Mouse (Mus musculus) CH12.LX (cell line): Measurements from ENCODE around the gene Pced1b. TPM values are rescaled to one million over a fixed set of nuclear protein-coding genes. Genes with fewer than 3 reads are reported as not detected.
A peak's percentile ranks its signal among the peaks of the same experiment; 100 is the strongest.

Experiments
- DNase-seq: peaks from one replicate; pipeline ENCODE4 v3.0.0-alpha.2; 2013; ENCODE audit errors: extremely low read depth
- H3K27ac ChIP-seq: 2 replicates; pipeline ENCODE4 v1.5.1; 2012; ENCODE audit warnings: low read depth, mild to moderate bottlenecking, control low read depth, moderate library complexity; ENCODE audit not compliant: insufficient read depth
- H3K27me3 ChIP-seq: replicated peaks from 2 replicates; pipeline ENCODE3; 2012; ENCODE audit warnings: inconsistent platforms
- H3K36me3 ChIP-seq, 2 experiments: replicated peaks in 1 of 2; 2 replicates each; pipeline versions ENCODE3 to v1.6.1; 2012; ENCODE audit warnings: inconsistent platforms in 1 of 2, low read length in 1 of 2, mild to moderate bottlenecking in 1 of 2, mixed read lengths in 1 of 2, moderate library complexity in 1 of 2; ENCODE audit not compliant: control insufficient read depth in 1 of 2, insufficient read depth in 1 of 2
- H3K4me1 ChIP-seq, 2 experiments: 2 replicates each; pipeline ENCODE4 v1.6.1; 2012; ENCODE audit warnings: inconsistent platforms in 1 of 2, moderate library complexity in 1 of 2; ENCODE audit not compliant: insufficient read depth in 2 of 2, control insufficient read depth in 1 of 2
- H3K4me2 ChIP-seq: 2 replicates; pipeline ENCODE4 v1.6.1; 2012; ENCODE audit warnings: low read depth, mild to moderate bottlenecking, control low read depth; ENCODE audit not compliant: poor library complexity, insufficient read depth, severe bottlenecking
- H3K4me3 ChIP-seq, 3 experiments: fragments of 150-350 bp in 1 of 3; sonication (generic) in 1 of 3; replicated peaks in 1 of 3; 2 replicates each; pipeline versions ENCODE3 to v1.5.1; 2011 to 2012; ENCODE audit warnings: low read depth in 2 of 3, low read length in 2 of 3, mild to moderate bottlenecking in 2 of 3, moderate library complexity in 2 of 3, control low read depth in 1 of 3, improper control_type of control experiment in 1 of 3, inconsistent platforms in 1 of 3, mixed read lengths in 1 of 3; ENCODE audit not compliant: poor library complexity in 1 of 3
- H3K79me2 ChIP-seq: replicated peaks from 2 replicates; pipeline ENCODE4 v1.6.1; 2012; ENCODE audit warnings: mild to moderate bottlenecking, moderate library complexity; ENCODE audit not compliant: control insufficient read depth, poor library complexity, insufficient read depth, severe bottlenecking; ENCODE audit errors: extremely low read depth
- H3K9ac ChIP-seq: 2 replicates; pipeline ENCODE4 v1.6.1; 2012; ENCODE audit warnings: low read depth, mild to moderate bottlenecking, control low read depth, moderate library complexity; ENCODE audit not compliant: insufficient read depth
- H3K9me3 ChIP-seq: replicated peaks from 2 replicates; pipeline ENCODE3; 2012; ENCODE audit warnings: low read length, inconsistent platforms, mixed read lengths
- BHLHE40 ChIP-seq: IDR thresholded peaks from 2 replicates; pipeline ENCODE4 v1.6.1; 2011; ENCODE audit warnings: mild to moderate bottlenecking, low read depth, low read length, improper control_type of control experiment
- CHD1 ChIP-seq: IDR thresholded peaks from 2 replicates; pipeline ENCODE4 v1.6.1; 2012; ENCODE audit warnings: low read depth, low read length, improper control_type of control experiment, inconsistent platforms
- E2F4 ChIP-seq: IDR thresholded peaks from 2 replicates; pipeline ENCODE4 v1.6.1; 2011; ENCODE audit warnings: low read depth, low read length, improper control_type of control experiment; ENCODE audit not compliant: insufficient replicate concordance
- GABPA ChIP-seq: IDR thresholded peaks from 2 replicates; pipeline ENCODE4 v1.6.1; 2012; ENCODE audit warnings: low read depth, low read length, improper control_type of control experiment, inconsistent platforms; ENCODE audit not compliant: insufficient replicate concordance
- JUN ChIP-seq: IDR thresholded peaks from 2 replicates; pipeline ENCODE4 v1.6.1; 2011; ENCODE audit warnings: low read depth, mild to moderate bottlenecking, low read length, improper control_type of control experiment, moderate library complexity; ENCODE audit not compliant: insufficient read depth
- MYC ChIP-seq: IDR thresholded peaks from 2 replicates; pipeline ENCODE4 v1.6.1; 2011; ENCODE audit warnings: low read depth, mild to moderate bottlenecking, improper control_type of control experiment, low read length
- POLR2AphosphoS2 ChIP-seq: IDR thresholded peaks from 2 replicates; pipeline ENCODE4 v1.6.1; 2011; ENCODE audit warnings: low read depth, low read length, improper control_type of control experiment
- RCOR1 ChIP-seq: conservative IDR thresholded peaks from 2 replicates; pipeline ENCODE4 v1.6.1; 2012; ENCODE audit warnings: low read depth, mild to moderate bottlenecking, inconsistent platforms, low read length, improper control_type of control experiment
- TCF12 ChIP-seq: IDR thresholded peaks from 2 replicates; pipeline ENCODE4 v1.6.1; 2014; ENCODE audit warnings: low read depth, mild to moderate bottlenecking, inconsistent platforms, low read length, improper control_type of control experiment
- UBTF ChIP-seq: IDR thresholded peaks from 2 replicates; pipeline ENCODE4 v1.6.1; 2012; ENCODE audit warnings: low read depth, mild to moderate bottlenecking, inconsistent platforms, low read length, improper control_type of control experiment, moderate library complexity
- ZKSCAN1 ChIP-seq: IDR thresholded peaks from 2 replicates; pipeline ENCODE4 v1.6.1; 2012; ENCODE audit warnings: low read depth, inconsistent platforms, low read length, improper control_type of control experiment, borderline replicate concordance
- ZNF384 ChIP-seq: IDR thresholded peaks from 2 replicates; pipeline ENCODE4 v1.6.1; 2012; ENCODE audit warnings: low read depth, low read length, improper control_type of control experiment, inconsistent platforms
- dilution Hi-C: fragments of 300-500 bp; cut with MboI; formaldehyde crosslinking; loops from 2 replicates; pipeline ENCODE4 v1.14.3; 2020; ENCODE audit warnings: low sequenced_read_pairs; ENCODE audit not compliant: extremely low pct_unique_long_range_greater_than_20kb, extremely low pct_ligation_motif_present
- in situ Hi-C: fragments of 300-500 bp; cut with MboI; formaldehyde crosslinking; loops from 3 replicates; pipeline ENCODE4 v1.14.3; 2019; ENCODE audit warnings: low sequenced_read_pairs, low pct_ligation_motif_present, low pct_unique_long_range_greater_than_20kb, mixed read lengths
- polyA plus RNA-seq: library from polyadenylated mRNA; unstranded; fragments of >175 nt; gene quantifications from 2 replicates; pipeline ENCODE4 v1.2.1, GENCODE M21; 2012; ENCODE audit warnings: low read depth; ENCODE audit not compliant: insufficient read length
- total RNA-seq, 2 experiments: library from RNA; depleted of rRNA; stranded (reverse); fragments of 300-350 nt in 1 of 2; fragments of >200 nt in 1 of 2; gene quantifications; 2 replicates each; pipeline ENCODE4 v1.2.3; 2012 to 2014

Pced1b gene
- total and polyA plus RNA-seq, 3 experiments = 12.3 to 44.2 (median 21.1) TPM

- TF ChIP-seq RCOR1 (0 out of 2 replicates have a peak, but pooled peaks have one; percentile 87), E2F4 (no peak), ZKSCAN1 (no peak; the same call in 1 of the 2 replicates), JUN (peak; percentile 96), MYC (peak; percentile 76; the same call in 1 of the 2 replicates), UBTF (peak; percentile 60; the same call in 1 of the 2 replicates)
- TF ChIP-seq, all 38 proteins: peak for 28
These were observed 126.5 kb downstream of the Pced1b start (continued) for GRCm38 (mm10) chr15:97373203-97374084.

- DNase-seq = no peak
- Histone ChIP-seq H3K9ac (peak overlapping the region; percentile 99), H3K79me2 (peaks cover 49% of the 10 kb centered on the region), H3K4me2 (peak overlapping the region; percentile 71), H3K36me3 (peaks cover 6 to 24% of the 10 kb centered on the region in 2 experiments), H3K27ac (peak overlapping the region; percentile 99), H3K9me3 (no peaks in the 10 kb centered on the region), H3K4me3 (peak overlapping the region; percentile 58 to 94 (median 69)), H3K27me3 (no peaks in the 10 kb centered on the region), H3K4me1 (peaks cover 12 to 32% of the 10 kb centered on the region in 2 experiments)
- peak; percentile 77 for TF ChIP-seq BHLHE40
- TF ChIP-seq RCOR1 = no peak
- TF ChIP-seq MYC = peak; percentile 4; the same call in 1 of the 2 replicates
- TF ChIP-seq CHD1 = 0 out of 2 replicates have a peak, but pooled peaks have one; percentile 71
- 0 out of 2 replicates have a peak, but pooled peaks have one; percentile 3 for TF ChIP-seq POLR2AphosphoS2
- TF ChIP-seq ZNF384 = peak; percentile 92
- TF ChIP-seq JUN = 0 out of 2 replicates have a peak, but pooled peaks have one; percentile 0
- TF ChIP-seq GABPA = no peak
- TF ChIP-seq TCF12 = 0 out of 2 replicates have a peak, but pooled peaks have one; percentile 4
- dilution Hi-C loops (no loop called here), in situ Hi-C loops (no loop called here)
These were observed 127.4 kb downstream of the Pced1b start for GRCm38 (mm10) chr15:97374085-97374844.
